Mouse (Mus musculus): ENCODE results near the gene Ctnna3. TPM values are rescaled to one million over a fixed set of nuclear protein-coding genes. Genes with fewer than 3 reads are reported as not detected.
"Not testable (repeated sequence)": the region's sequence is repeated elsewhere in the genome, so short reads cannot be mapped to it uniquely, and the experiment has no call there.

Ctnna3 gene
- polyA plus RNA-seq, 1 experiment from 2014 or later, result not detected

- no peaks in the 10 kb centered on the region for H3K36me3 ChIP-seq (ENCODE audit: control insufficient read depth, insufficient read depth, low read length)
- no peak overlapping the region for H3K27ac ChIP-seq (ENCODE audit: low read depth, low read length)
- H3K4me2 ChIP-seq (ENCODE audit: low read depth, low read length, severe bottlenecking), result no peak overlapping the region
- H3K9me3 ChIP-seq (ENCODE audit: control insufficient read depth, low read length), result no peaks in the 10 kb centered on the region
- H3K4me3 ChIP-seq (ENCODE audit: low read depth, low read length), result no peak overlapping the region
- no peak overlapping the region for H3K9ac ChIP-seq (ENCODE audit: low read length)
- WGBS, result 93% methylated on average over 13 of the region's 13 CpGs
- ATAC-seq (replicated peaks; ENCODE audit: low FRiP score) (no peak), DNase-seq (ENCODE audit: low spot score) (no peak)
- H3K4me1 ChIP-seq (replicated peaks; ENCODE audit: control insufficient read depth, insufficient read depth, low read length), result no peaks in the 10 kb centered on the region
- H3K27me3 ChIP-seq (ENCODE audit: control insufficient read depth, insufficient read depth, low read length), result no peaks in the 10 kb centered on the region
These were observed 751.8 kb downstream of the Ctnna3 start for GRCm38 (mm10) chr10:64181696-64182095.

GRCm38 (mm10) chr10:64182731-64183130 lies 752.8 kb downstream of the Ctnna3 start:
- Histone ChIP-seq H3K36me3 (ENCODE audit: control insufficient read depth, insufficient read depth, low read length) (no peaks in the 10 kb centered on the region), H3K27me3 (ENCODE audit: control insufficient read depth, insufficient read depth, low read length) (no peaks in the 10 kb centered on the region), H3K4me1 (replicated peaks; ENCODE audit: control insufficient read depth, insufficient read depth, low read length) (no peaks in the 10 kb centered on the region), H3K4me3 (ENCODE audit: low read depth, low read length) (no peak overlapping the region), H3K9me3 (ENCODE audit: control insufficient read depth, low read length) (no peaks in the 10 kb centered on the region), H3K27ac (ENCODE audit: low read depth, low read length) (no peak overlapping the region), H3K9ac (ENCODE audit: low read length) (no peak overlapping the region), H3K4me2 (ENCODE audit: low read depth, low read length, severe bottlenecking) (no peak overlapping the region)
- WGBS, result 92% methylated on average over 4 of the region's 4 CpGs
- ATAC-seq (replicated peaks; ENCODE audit: low FRiP score) (no peak), DNase-seq (ENCODE audit: low spot score) (no peak)

GRCm38 (mm10) chr10:64188046-64188445 lies 758.1 kb downstream of the Ctnna3 start:
- no peaks in the 10 kb centered on the region for H3K9me3 ChIP-seq (ENCODE audit: control insufficient read depth, low read length)
- no peaks in the 10 kb centered on the region for H3K4me1 ChIP-seq (replicated peaks; ENCODE audit: control insufficient read depth, insufficient read depth, low read length)
- H3K36me3 ChIP-seq (ENCODE audit: control insufficient read depth, insufficient read depth, low read length), result no peaks in the 10 kb centered on the region
- no peaks in the 10 kb centered on the region for H3K27me3 ChIP-seq (ENCODE audit: control insufficient read depth, insufficient read depth, low read length)
- H3K4me3 ChIP-seq (ENCODE audit: low read depth, low read length), result no peak overlapping the region
- H3K4me2 ChIP-seq (ENCODE audit: low read depth, low read length, severe bottlenecking), result no peak overlapping the region
- 94% methylated on average over 3 of the region's 3 CpGs for WGBS
- DNase-seq (ENCODE audit: low spot score), result no peak
- H3K27ac ChIP-seq (ENCODE audit: low read depth, low read length), result no peak overlapping the region
- no peak overlapping the region for H3K9ac ChIP-seq (ENCODE audit: low read length)
- no peak for ATAC-seq (replicated peaks; ENCODE audit: low FRiP score)

- Histone ChIP-seq H3K27ac (ENCODE audit: low read depth, low read length) (no peak overlapping the region), H3K4me2 (ENCODE audit: low read depth, low read length, severe bottlenecking) (no peak overlapping the region), H3K4me3 (ENCODE audit: low read depth, low read length) (no peak overlapping the region), H3K27me3 (ENCODE audit: control insufficient read depth, insufficient read depth, low read length) (no peaks in the 10 kb centered on the region), H3K36me3 (ENCODE audit: control insufficient read depth, insufficient read depth, low read length) (no peaks in the 10 kb centered on the region), H3K9me3 (ENCODE audit: control insufficient read depth, low read length) (no peaks in the 10 kb centered on the region), H3K4me1 (replicated peaks; ENCODE audit: control insufficient read depth, insufficient read depth, low read length) (no peaks in the 10 kb centered on the region), H3K9ac (ENCODE audit: low read length) (no peak overlapping the region)
- WGBS, result 97% methylated on average over 1 of the region's 1 CpGs
- no peak for ATAC-seq (replicated peaks; ENCODE audit: low FRiP score)
- no peak for DNase-seq (ENCODE audit: low spot score)
These were observed 767.7 kb downstream of the Ctnna3 start for GRCm38 (mm10) chr10:64197584-64197983.

GRCm38 (mm10) chr10:64215632-64216031 lies 785.7 kb downstream of the Ctnna3 start:
- no peak overlapping the region for H3K9ac ChIP-seq (ENCODE audit: low read length)
- no peaks in the 10 kb centered on the region for H3K4me1 ChIP-seq (replicated peaks; ENCODE audit: control insufficient read depth, insufficient read depth, low read length)

GRCm38 (mm10) chr10:64223023-64223422 lies 793.1 kb downstream of the Ctnna3 start:
- no peak overlapping the region for H3K27ac ChIP-seq (ENCODE audit: low read depth, low read length)
- H3K27me3 ChIP-seq (ENCODE audit: control insufficient read depth, insufficient read depth, low read length), result no peaks in the 10 kb centered on the region
- no peak overlapping the region for H3K9ac ChIP-seq (ENCODE audit: low read length)
- H3K9me3 ChIP-seq (ENCODE audit: control insufficient read depth, low read length), result no peaks in the 10 kb centered on the region
- H3K4me1 ChIP-seq (replicated peaks; ENCODE audit: control insufficient read depth, insufficient read depth, low read length), result no peaks in the 10 kb centered on the region
- 78% methylated on average over 3 of the region's 3 CpGs for WGBS
- DNase-seq (ENCODE audit: low spot score) (no peak), ATAC-seq (replicated peaks; ENCODE audit: low FRiP score) (no peak)
- H3K4me2 ChIP-seq (ENCODE audit: low read depth, low read length, severe bottlenecking), result no peak overlapping the region
- H3K4me3 ChIP-seq (ENCODE audit: low read depth, low read length), result no peak overlapping the region
- no peaks in the 10 kb centered on the region for H3K36me3 ChIP-seq (ENCODE audit: control insufficient read depth, insufficient read depth, low read length)

More at GRCm38 (mm10) chr10:64215632-64216031, 785.7 kb downstream of the Ctnna3 start:
- no peak overlapping the region for H3K4me3 ChIP-seq (ENCODE audit: low read depth, low read length)
- DNase-seq (ENCODE audit: low spot score) (no peak), ATAC-seq (replicated peaks; ENCODE audit: low FRiP score) (no peak)
- H3K9me3 ChIP-seq (ENCODE audit: control insufficient read depth, low read length), result no peaks in the 10 kb centered on the region
- no peaks in the 10 kb centered on the region for H3K27me3 ChIP-seq (ENCODE audit: control insufficient read depth, insufficient read depth, low read length)
- H3K4me2 ChIP-seq (ENCODE audit: low read depth, low read length, severe bottlenecking), result no peak overlapping the region
- 91% methylated on average over 3 of the region's 3 CpGs for WGBS
- H3K36me3 ChIP-seq (ENCODE audit: control insufficient read depth, insufficient read depth, low read length), result no peaks in the 10 kb centered on the region
- no peak overlapping the region for H3K27ac ChIP-seq (ENCODE audit: low read depth, low read length)

GRCm38 (mm10) chr10:64224007-64224406 lies 794.1 kb downstream of the Ctnna3 start:
- DNase-seq (ENCODE audit: low spot score) (no peak), ATAC-seq (replicated peaks; ENCODE audit: low FRiP score) (no peak)
- Histone ChIP-seq H3K36me3 (ENCODE audit: control insufficient read depth, insufficient read depth, low read length) (no peaks in the 10 kb centered on the region), H3K4me3 (ENCODE audit: low read depth, low read length) (no peak overlapping the region), H3K9me3 (ENCODE audit: control insufficient read depth, low read length) (no peaks in the 10 kb centered on the region), H3K9ac (ENCODE audit: low read length) (no peak overlapping the region), H3K27me3 (ENCODE audit: control insufficient read depth, insufficient read depth, low read length) (no peaks in the 10 kb centered on the region), H3K4me2 (ENCODE audit: low read depth, low read length, severe bottlenecking) (no peak overlapping the region), H3K27ac (ENCODE audit: low read depth, low read length) (no peak overlapping the region), H3K4me1 (replicated peaks; ENCODE audit: control insufficient read depth, insufficient read depth, low read length) (no peaks in the 10 kb centered on the region)
- 97% methylated on average over 9 of the region's 9 CpGs for WGBS

- Histone ChIP-seq H3K9ac (ENCODE audit: low read length) (no peak overlapping the region), H3K4me3 (ENCODE audit: low read depth, low read length) (no peak overlapping the region), H3K36me3 (ENCODE audit: control insufficient read depth, insufficient read depth, low read length) (no peaks in the 10 kb centered on the region), H3K4me1 (replicated peaks; ENCODE audit: control insufficient read depth, insufficient read depth, low read length) (no peaks in the 10 kb centered on the region), H3K4me2 (ENCODE audit: low read depth, low read length, severe bottlenecking) (no peak overlapping the region), H3K9me3 (ENCODE audit: control insufficient read depth, low read length) (no peaks in the 10 kb centered on the region), H3K27ac (ENCODE audit: low read depth, low read length) (no peak overlapping the region), H3K27me3 (ENCODE audit: control insufficient read depth, insufficient read depth, low read length) (no peaks in the 10 kb centered on the region)
- ATAC-seq (replicated peaks; ENCODE audit: low FRiP score) (no peak), DNase-seq (ENCODE audit: low spot score) (no peak)
- 94% methylated on average over 6 of the region's 6 CpGs for WGBS
These were observed 794.5 kb downstream of the Ctnna3 start for GRCm38 (mm10) chr10:64224424-64224823.

GRCm38 (mm10) chr10:64225826-64226225 lies 795.9 kb downstream of the Ctnna3 start:
- not testable (repeated sequence) for H3K4me3 ChIP-seq (ENCODE audit: low read depth, low read length); H3K27me3 ChIP-seq (ENCODE audit: control insufficient read depth, insufficient read depth, low read length); H3K4me1 ChIP-seq (replicated peaks; ENCODE audit: control insufficient read depth, insufficient read depth, low read length); H3K9ac ChIP-seq (ENCODE audit: low read length); DNase-seq (ENCODE audit: low spot score); H3K4me2 ChIP-seq (ENCODE audit: low read depth, low read length, severe bottlenecking); H3K9me3 ChIP-seq (ENCODE audit: control insufficient read depth, low read length); ATAC-seq (replicated peaks; ENCODE audit: low FRiP score); H3K27ac ChIP-seq (ENCODE audit: low read depth, low read length); H3K36me3 ChIP-seq (ENCODE audit: control insufficient read depth, insufficient read depth, low read length)

All from forebrain, embryonic 11.5 days (tissue).